Mouse (Mus musculus): ENCODE measurements around the gene 4930562C15Rik. TPM values are rescaled to one million over a fixed set of nuclear protein-coding genes. Genes with fewer than 3 reads are reported as not detected.

The 4930562C15Rik gene
- total RNA-seq, 1 experiment, result 0.09 TPM

DNA sequence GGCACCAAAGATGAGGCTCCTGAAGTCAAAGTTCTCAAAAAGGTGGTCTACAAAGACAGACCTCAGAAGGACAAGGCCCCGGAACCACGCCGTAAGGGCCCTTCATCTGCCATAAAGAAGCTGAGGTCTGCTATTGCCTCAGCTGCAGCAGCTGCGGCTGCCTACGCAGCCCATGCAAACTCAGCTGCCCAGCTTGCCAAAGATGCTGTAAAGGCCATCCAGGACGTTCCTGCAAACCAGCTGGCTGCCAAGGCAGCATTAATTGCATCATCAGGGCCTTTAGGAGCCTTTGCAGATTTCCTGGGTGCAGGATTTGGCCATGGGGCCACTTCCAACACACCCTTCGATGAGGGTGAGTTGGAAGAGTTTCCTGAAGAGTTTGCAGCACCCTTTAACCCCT lies 15.1 kb downstream of the 4930562C15Rik start:
- no peaks in the 10 kb centered on the region for H3K9me3 ChIP-seq (ENCODE audit: control insufficient read depth, insufficient read depth, low read depth, low read length)
- in situ Hi-C loops (cut with MboI; ENCODE audit: low sequenced_read_pairs in 2 of 2, unreplicated experiment in 2 of 2), result no loop called here
- no peak overlapping the region for H3K27ac ChIP-seq (ENCODE audit: insufficient read depth, low read depth, low read length, poor library complexity, severe bottlenecking)
- TF ChIP-seq MAFK (IDR thresholded peaks at IDR 0.05; ENCODE audit: insufficient read depth, low read depth, low read length) (no peak), HCFC1 (IDR thresholded peaks at IDR 0.05; ENCODE audit: borderline replicate concordance, insufficient read depth, low read length) (no peak), CHD2 (IDR thresholded peaks at IDR 0.05; ENCODE audit: low read depth, low read length) (no peak), ZC3H11A (IDR thresholded peaks at IDR 0.05; ENCODE audit: borderline replicate concordance, low read depth, low read length) (no peak), ZNF384 (IDR thresholded peaks at IDR 0.05; ENCODE audit: low read depth, low read length) (no peak)
- H3K9ac ChIP-seq (ENCODE audit: insufficient read depth, low read depth, low read length, poor library complexity, severe bottlenecking), result no peak overlapping the region
- no peaks in the 10 kb centered on the region for H3K36me3 ChIP-seq (ENCODE audit: control insufficient read depth, insufficient read depth, low read length, poor library complexity, severe bottlenecking)
- H3K4me3 ChIP-seq (ENCODE audit: insufficient read depth in 1 of 2, low read depth in 1 of 2, low read length in 2 of 2, poor library complexity in 1 of 2, severe bottlenecking in 1 of 2), result no peak overlapping the region
- H3K4me1 ChIP-seq (ENCODE audit: control insufficient read depth in 2 of 2, insufficient read depth in 2 of 2, low read length in 2 of 2, poor library complexity in 1 of 2), result no peaks in the 10 kb centered on the region; a peak in 1 of 4 replicates
- no peak for DNase-seq (ENCODE audit: low read depth, low spot score)

GRCm38 (mm10) chr16:4850938-4851628 lies 15.9 kb downstream of the 4930562C15Rik start:
- no peaks in the 10 kb centered on the region for H3K36me3 ChIP-seq (ENCODE audit: control insufficient read depth, insufficient read depth, low read length, poor library complexity, severe bottlenecking)
- no peak overlapping the region for H3K9ac ChIP-seq (ENCODE audit: insufficient read depth, low read depth, low read length, poor library complexity, severe bottlenecking)
- H3K4me3 ChIP-seq (ENCODE audit: insufficient read depth in 1 of 2, low read depth in 1 of 2, low read length in 2 of 2, poor library complexity in 1 of 2, severe bottlenecking in 1 of 2), result no peak overlapping the region
- TF ChIP-seq MAFK (IDR thresholded peaks at IDR 0.05; ENCODE audit: insufficient read depth, low read depth, low read length) (no peak), ZNF384 (IDR thresholded peaks at IDR 0.05; ENCODE audit: low read depth, low read length) (no peak), ZC3H11A (IDR thresholded peaks at IDR 0.05; ENCODE audit: borderline replicate concordance, low read depth, low read length) (no peak), CHD2 (IDR thresholded peaks at IDR 0.05; ENCODE audit: low read depth, low read length) (no peak), HCFC1 (IDR thresholded peaks at IDR 0.05; ENCODE audit: borderline replicate concordance, insufficient read depth, low read length) (no peak)
- in situ Hi-C loops (cut with MboI; ENCODE audit: low sequenced_read_pairs in 2 of 2, unreplicated experiment in 2 of 2), result no loop called here
- no peaks in the 10 kb centered on the region; a peak in 1 of 4 replicates for H3K4me1 ChIP-seq (ENCODE audit: control insufficient read depth in 2 of 2, insufficient read depth in 2 of 2, low read length in 2 of 2, poor library complexity in 1 of 2)
- H3K9me3 ChIP-seq (ENCODE audit: control insufficient read depth, insufficient read depth, low read depth, low read length), result no peaks in the 10 kb centered on the region
- DNase-seq (ENCODE audit: low read depth, low spot score), result no peak
- H3K27ac ChIP-seq (ENCODE audit: insufficient read depth, low read depth, low read length, poor library complexity, severe bottlenecking), result no peak overlapping the region

GRCm38 (mm10) chr16:4855046-4855650 lies 19.9 kb downstream of the 4930562C15Rik start:
- Histone ChIP-seq H3K36me3 (ENCODE audit: control insufficient read depth, insufficient read depth, low read length, poor library complexity, severe bottlenecking) (no peaks in the 10 kb centered on the region), H3K9me3 (ENCODE audit: control insufficient read depth, insufficient read depth, low read depth, low read length) (no peaks in the 10 kb centered on the region), H3K4me1 (ENCODE audit: control insufficient read depth in 2 of 2, insufficient read depth in 2 of 2, low read length in 2 of 2, poor library complexity in 1 of 2) (no peaks in the 10 kb centered on the region), H3K9ac (ENCODE audit: insufficient read depth, low read depth, low read length, poor library complexity, severe bottlenecking) (no peak overlapping the region), H3K27ac (ENCODE audit: insufficient read depth, low read depth, low read length, poor library complexity, severe bottlenecking) (no peak overlapping the region), H3K4me3 (ENCODE audit: insufficient read depth in 1 of 2, low read depth in 1 of 2, low read length in 2 of 2, poor library complexity in 1 of 2, severe bottlenecking in 1 of 2) (no peak overlapping the region)
- in situ Hi-C loops (cut with MboI; ENCODE audit: low sequenced_read_pairs in 2 of 2, unreplicated experiment in 2 of 2), result no loop called here
- no peak for DNase-seq (ENCODE audit: low read depth, low spot score)
- TF ChIP-seq CHD2 (IDR thresholded peaks at IDR 0.05; ENCODE audit: low read depth, low read length), result no peak
- TF ChIP-seq HCFC1 (IDR thresholded peaks at IDR 0.05; ENCODE audit: borderline replicate concordance, insufficient read depth, low read length), result no peak
- no peak for TF ChIP-seq ZNF384 (IDR thresholded peaks at IDR 0.05; ENCODE audit: low read depth, low read length)
- no peak for TF ChIP-seq MAFK (IDR thresholded peaks at IDR 0.05; ENCODE audit: insufficient read depth, low read depth, low read length)
- TF ChIP-seq ZC3H11A (IDR thresholded peaks at IDR 0.05; ENCODE audit: borderline replicate concordance, low read depth, low read length), result no peak

DNA sequence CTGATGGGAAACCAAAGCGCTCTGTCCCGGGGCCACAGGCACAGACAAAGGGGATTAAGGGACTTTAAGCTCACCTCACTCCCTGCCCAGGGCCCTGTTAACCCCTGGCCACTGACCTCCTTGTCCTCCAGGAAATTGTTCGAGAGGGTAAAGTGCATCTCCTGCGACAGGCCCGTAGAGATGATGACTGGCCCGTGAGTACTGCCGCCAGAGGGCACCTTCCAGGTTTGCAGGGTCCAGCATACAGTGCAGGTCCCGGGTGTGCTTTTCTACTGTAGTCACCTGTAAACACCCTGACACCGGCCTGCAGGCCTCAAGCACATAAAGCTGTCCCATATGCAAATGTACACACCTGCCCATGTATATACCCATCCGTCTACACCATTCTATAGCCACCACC lies 26.2 kb downstream of the 4930562C15Rik start:
- TF ChIP-seq ZNF384 (IDR thresholded peaks at IDR 0.05; ENCODE audit: low read depth, low read length) (no peak), HCFC1 (IDR thresholded peaks at IDR 0.05; ENCODE audit: borderline replicate concordance, insufficient read depth, low read length) (no peak), MAFK (IDR thresholded peaks at IDR 0.05; ENCODE audit: insufficient read depth, low read depth, low read length) (no peak), ZC3H11A (IDR thresholded peaks at IDR 0.05; ENCODE audit: borderline replicate concordance, low read depth, low read length) (no peak), CHD2 (IDR thresholded peaks at IDR 0.05; ENCODE audit: low read depth, low read length) (no peak)
- Histone ChIP-seq H3K27ac (ENCODE audit: insufficient read depth, low read depth, low read length, poor library complexity, severe bottlenecking) (no peak overlapping the region), H3K9me3 (ENCODE audit: control insufficient read depth, insufficient read depth, low read depth, low read length) (no peaks in the 10 kb centered on the region), H3K4me3 (ENCODE audit: insufficient read depth in 1 of 2, low read depth in 1 of 2, low read length in 2 of 2, poor library complexity in 1 of 2, severe bottlenecking in 1 of 2) (no peak overlapping the region), H3K4me1 (ENCODE audit: control insufficient read depth in 2 of 2, insufficient read depth in 2 of 2, low read length in 2 of 2, poor library complexity in 1 of 2) (peaks cover 0 to 3% of the 10 kb centered on the region in 2 experiments; a peak in 1 of 4 replicates), H3K36me3 (ENCODE audit: control insufficient read depth, insufficient read depth, low read length, poor library complexity, severe bottlenecking) (no peaks in the 10 kb centered on the region), H3K9ac (ENCODE audit: insufficient read depth, low read depth, low read length, poor library complexity, severe bottlenecking) (no peak overlapping the region)
- no peak for DNase-seq (ENCODE audit: low read depth, low spot score)
- in situ Hi-C loops (cut with MboI; ENCODE audit: low sequenced_read_pairs in 2 of 2, unreplicated experiment in 2 of 2), result no loop called here

All from ES-E14 (cell line).